Mouse (Mus musculus) intestine, embryonic 16.5 days (tissue): Measurements from ENCODE around the gene Fbxl17. TPM values are rescaled to one million over a fixed set of nuclear protein-coding genes. Genes with fewer than 3 reads are reported as not detected.

Experiments
- ATAC-seq: fragments of 200-750 bp; cut with Nextera tagmentation; 2 replicates; pipeline ENCODE4 v1.8.0; 2017; ENCODE audit warnings: moderate TSS enrichment, moderate library complexity
- H3K27ac ChIP-seq: fragments of 300-500 bp; sonication (generic); 2 replicates; pipeline ENCODE4 v1.5.1; 2014; ENCODE audit warnings: mild to moderate bottlenecking, low read length
- H3K27me3 ChIP-seq: fragments of 300-500 bp; sonication (generic); replicated peaks from 2 replicates; pipeline ENCODE4 v1.6.1; 2014; ENCODE audit warnings: low read length, control low read depth, mixed read lengths; ENCODE audit not compliant: control insufficient read depth, insufficient read depth
- H3K36me3 ChIP-seq: fragments of 300-500 bp; sonication (generic); 2 replicates; pipeline ENCODE4 v1.6.1; 2014; ENCODE audit warnings: low read length, control low read depth; ENCODE audit not compliant: control insufficient read depth, insufficient read depth
- H3K4me1 ChIP-seq: fragments of 300-500 bp; sonication (generic); 2 replicates; pipeline ENCODE4 v1.6.1; 2014; ENCODE audit warnings: low read length, control low read depth, mixed read lengths; ENCODE audit not compliant: control insufficient read depth, insufficient read depth
- H3K4me2 ChIP-seq: fragments of 300-500 bp; sonication (generic); 2 replicates; pipeline ENCODE4 v1.6.1; 2014; ENCODE audit warnings: low read depth, low read length, control low read depth
- H3K4me3 ChIP-seq: fragments of 300-500 bp; sonication (generic); 2 replicates; pipeline ENCODE4 v1.5.1; 2014; ENCODE audit warnings: mild to moderate bottlenecking, low read length
- H3K9ac ChIP-seq: fragments of 300-500 bp; sonication (generic); 2 replicates; pipeline ENCODE4 v1.6.1; 2014; ENCODE audit warnings: low read depth, low read length
- H3K9me3 ChIP-seq: fragments of 300-500 bp; sonication (generic); 2 replicates; pipeline ENCODE4 v1.6.1; 2016; ENCODE audit warnings: low read length, control low read depth; ENCODE audit not compliant: control insufficient read depth
- WGBS: fragments of 180-500 bp; shearing (Covaris S2); extraction: QIAGEN DNeasy Blood & Tissue Kit; methylation state at CpG from one replicate; pipeline ENCODE4 v1.1.7; 2014; 5-methylcytosine and 5-hydroxymethylcytosine counted together
- polyA plus RNA-seq: library from polyadenylated mRNA; unstranded; fragments of >200 nt; fragmentation: Nextera tagmentation; extraction: Ambion mirVana; gene quantifications from 2 replicates; pipeline ENCODE4 v1.2.1, GENCODE M21; 2015

Fbxl17 gene
- polyA plus RNA-seq, 1 experiment from 2014 or later: 2.3 TPM

DNA sequence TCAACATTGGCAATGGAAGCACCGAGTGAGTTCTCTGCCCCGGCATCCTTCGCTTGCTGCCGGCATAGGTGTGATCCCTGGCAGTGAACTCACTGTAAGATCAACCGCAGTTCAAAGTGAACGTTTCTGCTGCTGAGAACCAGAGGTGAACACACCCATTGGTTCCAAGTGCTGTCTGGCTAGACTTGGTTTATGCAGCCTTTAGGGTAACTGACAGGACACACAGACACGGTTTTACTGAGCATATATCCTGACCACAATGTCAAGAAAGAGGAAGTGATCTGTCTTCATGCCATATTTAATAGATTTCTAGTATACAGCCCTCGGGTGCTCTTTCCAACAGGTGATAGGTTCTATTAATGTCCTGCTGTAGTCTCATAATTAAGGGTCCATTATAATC lies 310.5 kb downstream of the Fbxl17 start:
- H3K9ac ChIP-seq: no peak overlapping the region
- H3K4me3 ChIP-seq: no peak overlapping the region
- H3K27ac ChIP-seq: no peak overlapping the region
- H3K4me2 ChIP-seq: no peak overlapping the region
- WGBS: 80% methylated on average over 8 of the region's 8 CpGs
- ATAC-seq: no peak
- H3K36me3 ChIP-seq: no peaks in the 10 kb centered on the region
- H3K27me3 ChIP-seq: no peaks in the 10 kb centered on the region
- H3K4me1 ChIP-seq: no peaks in the 10 kb centered on the region
- H3K9me3 ChIP-seq: no peaks in the 10 kb centered on the region

DNA sequence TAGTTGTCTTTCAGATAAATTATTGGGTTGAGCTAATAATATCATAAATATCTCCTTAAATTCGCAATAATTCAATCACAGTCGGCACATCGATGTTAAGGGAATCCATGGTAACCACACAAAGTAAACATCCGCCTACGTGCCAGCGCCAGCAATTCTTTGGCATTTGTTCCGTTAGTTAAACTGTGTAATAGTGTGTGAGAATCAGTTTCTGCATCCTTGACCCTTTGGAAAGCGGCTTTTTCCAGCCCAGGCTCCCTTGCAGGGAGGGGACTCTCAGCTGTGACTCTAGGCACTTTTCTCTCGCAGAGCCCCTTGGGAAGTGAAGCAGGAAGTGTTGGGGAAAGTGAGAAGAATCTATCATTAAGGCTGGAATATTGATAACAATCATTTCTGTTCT lies 314.3 kb downstream of the Fbxl17 start:
- no peak for ATAC-seq
- H3K4me2 ChIP-seq: no peak overlapping the region
- WGBS: 40% methylated on average over 9 of the region's 9 CpGs

DNA sequence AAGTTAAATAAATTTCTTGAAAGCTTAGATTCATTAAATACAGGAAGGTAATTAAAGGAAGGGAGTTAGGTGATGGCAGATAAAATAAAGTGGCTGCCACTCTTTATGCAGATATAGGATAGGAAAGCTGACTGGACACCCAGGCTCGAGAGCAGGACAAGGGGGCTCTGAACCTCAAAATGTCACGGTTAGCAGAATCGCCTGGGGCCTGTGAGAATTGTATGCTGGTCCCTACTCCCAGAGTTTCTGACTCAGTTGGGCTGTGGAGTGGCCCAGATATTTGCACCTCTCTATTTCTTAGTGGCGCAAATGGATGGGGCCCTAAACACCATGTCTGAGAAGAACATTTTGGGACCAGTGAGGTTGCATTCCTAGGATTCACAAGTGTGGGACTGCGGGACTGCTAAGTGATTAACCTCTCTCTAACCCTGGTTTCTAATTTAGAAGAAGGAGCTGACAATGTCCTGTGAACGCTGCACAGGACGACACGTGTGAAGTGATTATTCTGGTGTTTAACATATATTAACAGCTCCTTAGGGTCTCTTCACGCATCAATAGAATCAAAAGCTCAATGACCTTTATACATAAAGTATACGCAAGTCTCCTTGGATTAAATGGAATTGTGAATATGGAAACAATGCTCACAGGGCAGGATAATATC lies 314.8 kb downstream of the Fbxl17 start:
- 72% methylated on average over 10 of the region's 10 CpGs for WGBS
- Histone ChIP-seq H3K27me3 (no peaks in the 10 kb centered on the region), H3K4me3 (no peak overlapping the region), H3K4me2 (no peak overlapping the region), H3K36me3 (no peaks in the 10 kb centered on the region), H3K4me1 (no peaks in the 10 kb centered on the region), H3K27ac (no peak overlapping the region), H3K9me3 (no peaks in the 10 kb centered on the region), H3K9ac (no peak overlapping the region)
- no peak for ATAC-seq

More for the DNA sequence above, 314.3 kb downstream of the Fbxl17 start:
- Histone ChIP-seq H3K36me3 (no peaks in the 10 kb centered on the region), H3K27me3 (no peaks in the 10 kb centered on the region), H3K9me3 (no peaks in the 10 kb centered on the region), H3K9ac (no peak overlapping the region), H3K4me3 (no peak overlapping the region), H3K27ac (no peak overlapping the region), H3K4me1 (no peaks in the 10 kb centered on the region)

DNA sequence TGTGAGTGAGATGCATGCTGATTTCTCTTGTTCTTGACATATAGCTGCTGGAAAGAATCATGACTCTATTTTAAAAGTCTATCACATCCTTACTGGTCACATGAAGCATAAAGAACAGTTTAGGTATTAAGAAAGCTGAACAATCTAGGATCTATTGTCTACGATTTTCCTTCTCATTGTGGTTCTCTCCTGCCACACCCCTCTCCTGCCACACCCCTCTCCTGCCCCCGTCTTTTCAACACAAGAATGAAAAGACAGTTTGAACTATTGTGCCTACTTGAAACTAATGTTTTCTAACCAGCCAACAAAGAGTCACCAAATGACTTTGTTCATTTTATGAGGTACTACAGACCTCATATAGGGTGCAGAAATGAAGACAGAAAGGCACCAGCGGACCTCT lies 316.4 kb downstream of the Fbxl17 start:
- ATAC-seq: no peak
- no peaks in the 10 kb centered on the region for H3K36me3 ChIP-seq
- no peak overlapping the region for H3K9ac ChIP-seq
- no peak overlapping the region for H3K4me3 ChIP-seq
- no peaks in the 10 kb centered on the region for H3K9me3 ChIP-seq
- H3K4me2 ChIP-seq: no peak overlapping the region
- no peak overlapping the region for H3K27ac ChIP-seq
- WGBS: 71% methylated on average over 3 of the region's 3 CpGs
- no peaks in the 10 kb centered on the region for H3K4me1 ChIP-seq
- H3K27me3 ChIP-seq: no peaks in the 10 kb centered on the region

DNA sequence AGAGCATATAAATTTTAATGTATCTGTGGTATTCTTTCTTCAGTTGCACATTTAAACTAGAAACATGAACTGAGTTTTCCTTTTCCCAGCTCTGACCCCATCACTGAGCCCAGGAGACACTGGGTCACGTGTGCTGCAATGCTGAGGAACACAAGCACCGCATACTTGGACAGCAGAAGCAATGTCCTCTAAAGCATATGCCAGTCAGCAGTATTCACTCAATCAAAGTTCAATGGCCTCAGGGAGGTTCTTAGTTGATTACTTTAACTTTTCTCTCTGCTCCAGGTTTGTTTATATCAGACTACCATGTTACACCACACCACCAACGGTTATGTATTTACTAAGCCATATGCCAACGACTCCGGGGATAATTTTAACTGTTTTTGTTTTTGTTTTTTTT lies 318.2 kb downstream of the Fbxl17 start:
- Histone ChIP-seq H3K27ac (no peak overlapping the region), H3K9ac (no peak overlapping the region), H3K9me3 (no peaks in the 10 kb centered on the region), H3K4me3 (no peak overlapping the region), H3K4me1 (no peaks in the 10 kb centered on the region), H3K4me2 (no peak overlapping the region), H3K36me3 (no peaks in the 10 kb centered on the region), H3K27me3 (no peaks in the 10 kb centered on the region)
- 73% methylated on average over 5 of the region's 5 CpGs for WGBS
- ATAC-seq: 0 out of 2 replicates have a peak, but pooled peaks have one; percentile 29

DNA sequence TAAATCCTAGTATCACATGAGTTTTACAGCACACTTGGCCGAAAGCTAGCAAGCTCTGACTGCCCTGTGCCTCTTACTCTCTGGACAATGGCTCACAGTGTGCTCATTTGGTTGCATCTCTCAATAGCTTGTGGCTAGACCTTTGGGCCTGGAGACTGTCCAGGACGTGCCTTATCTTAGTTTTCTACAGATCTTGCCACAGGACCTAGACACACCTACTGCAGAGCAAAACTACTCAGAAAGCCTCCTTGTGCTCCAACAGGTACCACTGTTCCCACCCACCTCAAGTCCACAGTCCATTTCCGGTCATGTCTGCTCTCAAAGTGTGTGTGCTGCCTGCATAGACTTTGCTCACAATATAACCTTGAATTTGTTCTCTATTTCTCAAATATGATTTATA lies 319.8 kb downstream of the Fbxl17 start:
- Histone ChIP-seq H3K4me3 (no peak overlapping the region), H3K9ac (no peak overlapping the region), H3K27ac (no peak overlapping the region), H3K9me3 (no peaks in the 10 kb centered on the region), H3K4me1 (no peaks in the 10 kb centered on the region), H3K4me2 (no peak overlapping the region), H3K36me3 (no peaks in the 10 kb centered on the region), H3K27me3 (no peaks in the 10 kb centered on the region)
- ATAC-seq: peak; percentile 96
- 73% methylated on average over 3 of the region's 3 CpGs for WGBS

DNA sequence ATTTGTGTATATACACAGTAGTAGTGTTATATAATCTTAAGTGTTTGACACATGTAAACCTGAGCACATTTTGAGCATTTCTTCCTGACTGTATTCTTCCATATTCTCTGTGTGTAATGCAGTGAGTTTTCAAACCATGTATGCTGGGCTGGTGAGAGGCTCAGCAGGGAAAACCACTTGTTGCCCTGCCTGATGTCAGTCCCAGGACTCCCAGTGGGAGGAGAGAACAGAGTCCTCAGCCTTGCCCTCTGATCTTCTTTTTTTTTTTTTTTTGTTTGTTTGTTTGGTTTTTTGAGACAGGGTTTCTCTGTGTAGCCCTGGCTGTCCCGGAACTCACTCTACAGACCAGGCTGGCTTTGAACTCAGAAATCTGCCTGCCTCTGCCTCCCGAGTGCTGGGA lies 321.5 kb downstream of the Fbxl17 start:
- H3K9me3 ChIP-seq: no peaks in the 10 kb centered on the region
- H3K4me1 ChIP-seq: no peaks in the 10 kb centered on the region
- H3K4me2 ChIP-seq: no peak overlapping the region
- no peak for ATAC-seq
- no peaks in the 10 kb centered on the region for H3K27me3 ChIP-seq
- H3K36me3 ChIP-seq: no peaks in the 10 kb centered on the region
- H3K4me3 ChIP-seq: no peak overlapping the region
- H3K27ac ChIP-seq: no peak overlapping the region
- WGBS: 94% methylated on average over 2 of the region's 2 CpGs
- no peak overlapping the region for H3K9ac ChIP-seq

DNA sequence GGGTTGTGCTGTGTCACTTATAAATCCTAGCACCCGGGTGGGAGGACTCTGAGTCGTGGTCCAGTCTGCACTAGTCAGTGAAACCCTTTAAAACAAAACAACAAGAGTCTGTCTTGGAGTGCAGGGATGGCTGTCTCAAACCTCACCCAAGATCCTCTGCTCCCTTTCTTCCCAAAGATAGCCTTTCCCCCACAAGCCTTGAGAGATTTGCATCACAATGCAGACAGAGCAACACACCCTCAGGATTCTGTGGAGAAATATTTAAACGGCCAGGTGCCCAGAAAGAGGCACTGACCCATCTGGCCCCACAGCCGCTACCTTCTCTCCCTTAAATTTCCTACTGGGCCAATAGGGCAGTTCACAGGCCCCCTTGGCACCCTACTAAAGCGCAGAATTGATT lies 323.4 kb downstream of the Fbxl17 start:
- WGBS: 76% methylated on average over 5 of the region's 5 CpGs
- no peaks in the 10 kb centered on the region for H3K36me3 ChIP-seq
- no peak for ATAC-seq
- H3K27ac ChIP-seq: no peak overlapping the region
- H3K9ac ChIP-seq: no peak overlapping the region
- no peaks in the 10 kb centered on the region for H3K9me3 ChIP-seq
- H3K4me2 ChIP-seq: no peak overlapping the region
- no peak overlapping the region for H3K4me3 ChIP-seq
- no peaks in the 10 kb centered on the region for H3K27me3 ChIP-seq
- no peaks in the 10 kb centered on the region for H3K4me1 ChIP-seq

DNA sequence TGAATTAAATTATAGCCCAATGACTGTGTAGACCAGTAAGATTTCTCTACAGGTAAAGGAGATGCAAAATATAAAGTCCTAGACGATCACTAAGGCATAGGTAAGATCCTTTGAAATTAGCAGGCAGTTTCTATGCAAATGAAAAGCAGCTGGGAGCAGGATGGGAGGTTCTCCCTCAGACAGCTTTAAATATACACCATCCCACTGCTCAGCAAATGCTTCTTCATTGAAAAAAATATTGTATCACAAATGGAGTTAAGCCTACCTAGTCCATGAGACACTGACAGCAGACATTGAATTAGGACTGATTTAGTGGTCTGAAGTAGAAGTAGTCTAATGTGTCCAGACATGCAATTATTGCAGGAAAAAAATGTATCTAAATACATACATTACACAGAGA lies 327.1 kb downstream of the Fbxl17 start:
- no peaks in the 10 kb centered on the region for H3K36me3 ChIP-seq
- WGBS: 44% methylated on average over 1 of the region's 1 CpGs
- H3K9ac ChIP-seq: no peak overlapping the region
- H3K9me3 ChIP-seq: no peaks in the 10 kb centered on the region
- no peak overlapping the region for H3K27ac ChIP-seq
- H3K4me3 ChIP-seq: no peak overlapping the region
- no peak for ATAC-seq
- no peaks in the 10 kb centered on the region; the same call in 1 of the 2 replicates for H3K4me1 ChIP-seq
- no peak overlapping the region for H3K4me2 ChIP-seq
- H3K27me3 ChIP-seq: no peaks in the 10 kb centered on the region

DNA sequence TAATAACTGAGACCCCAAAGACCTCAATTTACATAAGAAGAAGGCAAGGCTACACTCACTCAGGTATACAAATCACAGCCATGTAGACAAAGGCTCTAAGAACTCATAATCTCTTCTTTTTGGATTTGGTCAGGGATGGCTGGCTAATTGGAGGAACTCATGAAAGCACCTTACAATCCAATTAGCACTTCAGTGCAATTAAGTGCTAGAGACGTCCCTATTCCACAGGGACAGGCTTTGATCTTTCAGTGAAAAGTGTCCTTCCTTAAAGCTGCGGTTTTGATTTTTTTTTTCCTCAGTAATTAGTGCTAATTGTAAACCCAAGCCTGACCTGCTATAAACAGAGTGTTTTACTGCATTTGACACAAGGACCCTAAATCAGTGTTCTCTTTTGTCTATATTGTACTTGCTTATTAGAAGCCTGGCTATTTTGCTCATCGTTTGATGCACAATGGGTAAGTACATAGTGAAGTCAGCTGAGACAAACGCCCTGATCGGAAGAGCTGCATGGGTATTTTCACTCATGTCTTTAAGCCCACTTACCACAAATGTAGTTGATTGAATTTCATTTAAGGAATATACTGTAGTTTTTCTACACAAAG lies 327.8 kb downstream of the Fbxl17 start:
- Histone ChIP-seq H3K9me3 (no peaks in the 10 kb centered on the region), H3K27me3 (no peaks in the 10 kb centered on the region), H3K4me1 (no peaks in the 10 kb centered on the region; the same call in 1 of the 2 replicates), H3K36me3 (no peaks in the 10 kb centered on the region), H3K4me3 (no peak overlapping the region), H3K27ac (no peak overlapping the region), H3K9ac (no peak overlapping the region), H3K4me2 (no peak overlapping the region)
- 52% methylated on average over 5 of the region's 5 CpGs for WGBS
- no peak for ATAC-seq
